Mouse (Mus musculus): ENCODE measurements around the gene Pitpna.

Gene Pitpna

DNA sequence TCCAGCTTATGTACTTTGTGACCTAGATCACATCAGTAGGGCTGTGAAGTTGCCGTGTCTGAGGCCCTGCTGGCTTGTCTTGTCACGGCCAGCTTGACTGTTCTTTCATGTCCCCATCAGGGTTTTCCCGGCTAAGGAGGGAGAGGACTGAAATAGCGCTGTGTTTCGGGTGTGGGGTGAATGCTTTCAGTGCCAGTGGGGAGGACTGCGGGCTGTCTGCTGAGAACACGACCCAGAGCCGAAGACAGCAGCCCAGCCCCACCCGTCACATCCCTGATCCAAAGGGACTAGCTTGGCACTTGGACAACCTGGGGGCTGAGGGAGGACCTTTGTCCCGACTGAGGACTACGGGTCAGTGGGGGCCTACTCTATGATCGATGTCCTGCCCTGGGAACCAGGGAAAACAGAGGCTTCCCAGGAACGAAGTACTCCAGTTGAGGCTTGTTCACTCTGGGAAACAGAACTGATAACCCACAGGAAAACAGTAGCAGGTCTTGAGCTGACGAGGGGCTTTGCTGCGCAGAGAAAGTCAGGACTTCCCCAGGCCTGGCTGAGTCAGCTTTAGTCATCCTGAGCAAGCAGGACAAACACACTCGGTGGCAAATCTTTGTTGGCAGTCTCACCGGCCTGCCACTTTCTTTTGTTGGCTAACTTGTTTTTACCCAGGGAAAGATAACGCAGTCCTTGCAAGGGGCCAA is 23.9 kb upstream of the Pitpna start:
- no peak for DNase-seq (ENCODE audit: low read depth in 1 of 2, low spot score in 2 of 2)

DNA sequence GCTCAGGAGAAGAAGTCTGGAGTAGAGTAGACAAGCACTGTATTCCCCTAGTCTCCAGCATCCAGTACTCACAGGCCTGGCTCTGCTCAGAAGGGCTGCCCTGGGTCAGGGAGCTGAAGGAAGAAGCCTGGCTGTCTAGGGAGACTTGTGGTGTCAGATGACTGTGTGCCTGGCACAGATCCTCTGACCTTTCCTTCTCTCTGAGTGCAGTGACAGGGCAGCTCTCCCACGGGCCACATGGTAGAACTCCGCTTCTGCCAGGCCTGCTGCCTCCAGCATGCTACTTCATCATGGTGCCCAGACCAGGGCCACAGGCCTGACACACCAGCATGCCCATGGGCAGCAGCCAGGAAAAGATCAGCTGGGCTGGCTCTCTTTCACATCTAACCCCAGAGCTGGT is 22.0 kb upstream of the Pitpna start:
- DNase-seq (ENCODE audit: low read depth in 1 of 2, low spot score in 2 of 2): no peak

DNA sequence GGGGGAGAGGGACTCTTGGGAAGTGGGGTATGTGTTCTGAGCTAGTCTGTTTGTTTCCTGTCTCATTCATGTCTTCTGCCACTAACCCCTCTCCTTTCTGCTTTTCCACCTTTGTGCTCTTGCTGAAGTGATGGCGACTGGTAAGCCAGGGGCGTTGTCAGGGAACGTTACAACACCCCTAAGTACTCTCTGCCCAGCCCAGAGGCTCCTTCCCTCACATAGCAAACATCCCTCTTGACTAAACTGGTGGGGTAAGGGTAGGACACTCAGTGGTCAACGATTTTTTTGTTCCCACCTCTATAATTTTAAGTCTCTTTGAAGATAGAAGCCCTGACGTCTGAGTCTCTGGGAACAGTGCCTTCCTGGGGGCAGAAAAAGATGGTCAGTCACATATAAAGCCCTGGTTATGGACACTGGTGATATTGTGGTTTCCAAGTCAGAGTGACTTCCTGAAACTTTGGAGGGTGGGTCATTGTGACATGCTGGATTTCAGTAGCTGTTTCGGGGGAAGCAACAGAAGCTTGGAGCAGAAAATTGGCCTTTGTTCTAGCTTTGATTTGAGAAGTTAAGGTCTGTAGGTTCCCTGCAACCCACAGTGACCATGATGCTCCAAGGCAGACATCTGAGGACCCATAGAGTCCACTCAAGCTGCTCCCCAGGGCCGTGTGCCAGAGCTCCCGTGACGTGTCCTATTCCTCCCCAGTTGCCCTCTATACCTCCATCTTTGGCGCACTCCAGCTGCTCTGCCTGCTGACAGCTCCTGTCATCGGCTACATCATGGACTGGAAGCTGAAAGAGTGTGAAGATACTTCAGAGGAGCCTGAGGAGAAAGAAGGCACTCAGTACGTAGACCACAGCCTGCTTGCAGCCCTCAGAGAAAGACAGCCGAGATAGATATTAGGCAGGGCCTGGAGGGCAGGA is 21.4 kb upstream of the Pitpna start:
- peak in 1 of 2 experiments; percentile 37 for DNase-seq (ENCODE audit: low read depth in 1 of 2, low spot score in 2 of 2)

DNA sequence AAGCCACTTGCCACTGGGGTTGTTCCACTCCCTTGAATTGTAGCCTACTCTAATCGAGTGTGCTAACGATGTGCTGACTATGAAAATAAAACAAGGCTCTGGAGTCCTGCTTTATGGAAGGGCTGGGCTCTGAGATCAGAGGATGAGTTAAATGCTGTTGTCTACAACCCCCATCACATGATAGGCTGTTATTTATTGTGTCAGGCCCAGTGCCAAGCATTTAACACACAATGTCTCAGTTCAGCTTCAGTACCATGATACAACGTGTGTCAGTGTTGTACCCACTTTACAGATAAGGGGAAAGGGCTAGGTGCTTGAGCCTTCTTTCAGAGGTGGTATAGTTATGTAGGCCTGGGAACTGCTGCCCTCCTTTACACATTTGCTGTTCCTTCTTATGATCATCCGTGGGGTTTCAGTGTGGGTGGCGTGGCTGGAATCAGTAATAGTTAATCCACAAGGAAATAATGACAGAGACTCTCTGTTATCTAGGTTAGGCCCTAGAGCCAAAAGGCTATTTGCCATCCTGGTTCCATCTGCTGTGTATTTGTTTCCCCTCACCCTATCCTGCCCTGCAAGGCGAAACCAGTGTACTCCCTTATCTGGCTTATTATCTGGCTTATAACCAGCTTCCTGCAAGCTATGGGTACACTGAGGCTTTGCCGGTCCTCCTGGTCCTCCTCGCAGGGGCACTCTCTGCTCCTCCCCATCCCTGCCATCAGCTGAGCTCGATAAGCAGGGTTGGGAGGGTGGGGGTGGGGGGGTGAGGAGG is 20.4 kb upstream of the Pitpna start:
- no peak for DNase-seq (ENCODE audit: low read depth in 1 of 2, low spot score in 2 of 2)

DNA sequence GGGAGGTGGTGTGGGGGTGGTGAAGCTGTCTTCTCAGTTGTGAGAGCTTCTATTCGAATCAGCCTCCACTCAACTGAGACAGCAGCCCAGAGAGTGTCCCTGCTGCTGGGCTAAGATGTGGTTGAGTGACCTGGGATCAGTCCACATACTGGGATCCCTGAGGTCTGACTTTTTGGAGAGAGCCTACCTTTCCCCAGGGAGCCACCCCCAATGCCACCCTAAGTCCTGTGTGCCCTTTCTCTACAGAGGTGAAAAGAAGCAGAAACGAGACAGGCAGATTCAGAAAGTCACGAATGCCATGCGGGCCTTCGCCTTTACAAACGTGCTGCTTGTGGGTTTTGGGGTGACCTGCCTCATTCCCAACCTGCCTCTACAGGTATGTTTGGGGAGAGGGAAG is 19.8 kb upstream of the Pitpna start:
- no peak for DNase-seq (ENCODE audit: low read depth in 1 of 2, low spot score in 2 of 2)

DNA sequence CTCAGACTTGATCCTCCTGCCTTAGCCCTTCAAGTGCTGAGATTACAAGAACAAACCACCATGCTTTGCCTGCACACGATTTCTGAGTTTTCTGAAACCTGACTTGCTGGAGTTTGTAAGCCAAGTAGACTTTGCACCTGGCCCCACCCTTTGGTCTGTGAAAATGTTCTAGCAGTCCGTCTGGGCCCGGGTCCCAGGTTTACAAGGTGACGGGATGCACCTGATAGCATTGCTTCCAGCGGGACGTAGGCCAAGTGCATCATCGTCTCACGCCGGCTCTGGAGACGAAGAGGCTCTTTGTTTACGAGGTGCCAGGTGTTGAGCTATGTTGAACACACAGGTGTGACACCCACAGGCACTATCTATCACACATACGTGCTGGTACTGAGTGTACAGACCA is 18.9 kb upstream of the Pitpna start:
- no peak for DNase-seq (ENCODE audit: low read depth in 1 of 2, low spot score in 2 of 2)

DNA sequence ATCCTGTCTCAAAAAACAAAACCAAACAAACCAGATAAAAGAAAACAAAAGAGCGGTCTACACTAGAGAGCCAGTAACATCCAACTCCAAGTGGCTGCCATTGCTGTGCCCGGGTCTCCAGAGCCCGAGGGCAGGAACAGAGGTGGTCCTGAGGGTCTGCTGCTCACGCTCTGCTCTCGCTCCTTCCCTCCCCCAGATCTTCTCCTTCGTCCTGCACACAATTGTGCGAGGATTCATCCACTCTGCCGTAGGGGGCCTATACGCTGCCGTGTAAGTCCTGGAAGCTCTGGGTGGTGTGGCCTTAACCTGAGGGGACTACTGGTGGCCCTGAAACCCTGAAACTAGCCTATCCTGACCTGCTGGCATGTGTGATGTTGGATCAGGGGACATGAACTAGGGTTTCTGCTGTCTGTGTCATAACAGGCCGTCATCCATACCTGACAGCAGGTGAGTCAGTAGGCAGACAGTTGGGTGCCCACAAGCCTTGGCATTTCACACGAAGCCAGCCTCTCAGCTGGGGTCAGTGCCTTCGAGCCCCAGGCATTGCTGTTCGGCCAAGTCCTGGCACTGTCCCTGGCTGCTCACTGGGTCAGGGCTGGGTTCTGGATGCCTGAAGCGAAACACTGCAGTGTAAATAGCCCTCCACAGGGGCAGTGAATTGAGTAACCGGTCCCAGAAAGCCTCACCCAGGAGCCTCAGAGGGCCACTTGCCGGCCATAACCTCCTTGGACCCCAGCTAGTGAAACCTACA is 17.3 kb upstream of the Pitpna start:
- DNase-seq (ENCODE audit: low read depth in 1 of 2, low spot score in 2 of 2): no peak

DNA sequence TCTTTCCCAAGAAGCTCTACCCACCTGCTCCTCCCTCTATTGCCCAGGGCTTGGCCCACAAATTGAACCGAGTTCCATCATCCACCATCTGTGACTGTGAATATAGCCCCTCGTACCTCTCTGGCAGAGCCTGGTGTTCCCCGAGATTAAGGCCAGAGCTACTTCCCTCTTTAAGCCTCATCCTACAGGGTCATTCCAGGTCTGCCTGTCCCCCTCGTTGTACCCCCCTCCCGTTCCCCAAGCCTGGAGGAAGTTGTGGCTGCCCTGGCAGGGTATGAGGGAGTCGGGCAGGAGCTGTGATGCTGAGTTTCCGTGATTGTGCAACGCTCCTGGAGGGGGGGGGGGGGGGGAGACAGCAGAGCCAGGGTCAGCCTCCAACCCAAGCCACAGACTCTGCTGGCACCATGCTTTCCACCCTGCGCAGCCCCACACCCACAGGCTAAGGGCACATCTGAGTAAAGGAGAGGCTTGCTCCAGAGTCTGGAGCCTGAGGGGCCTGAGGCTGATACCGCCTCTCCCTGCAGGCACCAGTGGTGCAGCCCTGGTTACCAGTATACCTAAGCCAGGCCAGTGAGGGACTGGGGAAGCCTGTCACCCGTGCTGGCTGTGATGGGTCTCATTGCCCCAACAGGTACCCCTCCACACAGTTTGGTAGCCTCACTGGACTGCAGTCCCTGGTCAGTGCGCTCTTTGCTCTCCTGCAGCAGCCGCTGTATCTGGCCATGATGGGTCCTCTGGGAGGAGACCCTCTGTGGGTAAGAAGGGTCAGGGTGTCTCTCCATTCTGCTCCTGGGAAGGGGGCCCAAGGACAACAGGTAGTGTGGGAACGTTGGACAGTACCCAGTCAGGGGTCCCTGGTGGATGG is 16.5 kb upstream of the Pitpna start:
- DNase-seq (ENCODE audit: low read depth in 1 of 2, low spot score in 2 of 2): peak; percentile 43 to 52

DNA sequence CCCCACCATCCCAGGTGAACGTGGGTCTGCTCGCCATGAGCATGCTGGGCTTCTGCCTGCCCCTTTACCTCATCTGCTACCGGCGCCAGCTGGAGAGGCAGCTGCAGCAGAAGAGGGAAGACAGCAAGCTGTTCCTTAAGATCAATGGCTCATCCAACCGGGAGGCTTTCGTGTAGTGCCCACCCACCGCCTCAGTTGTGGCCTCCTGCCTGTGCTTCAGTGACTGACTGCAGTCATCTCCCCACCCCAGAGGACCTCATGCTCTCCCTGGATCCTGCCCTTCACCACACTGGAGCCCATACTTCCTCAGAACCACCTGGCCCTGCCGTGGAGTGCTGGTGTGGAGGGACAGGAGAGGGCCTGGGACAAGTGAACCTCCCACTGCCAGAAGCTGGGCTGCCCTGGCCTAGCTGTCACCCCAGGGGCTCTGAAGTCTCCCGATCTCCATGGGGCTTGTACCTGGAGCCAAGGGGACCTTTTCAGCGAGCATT is 15.6 kb upstream of the Pitpna start:
- DNase-seq (ENCODE audit: low read depth in 1 of 2, low spot score in 2 of 2): no peak

DNA sequence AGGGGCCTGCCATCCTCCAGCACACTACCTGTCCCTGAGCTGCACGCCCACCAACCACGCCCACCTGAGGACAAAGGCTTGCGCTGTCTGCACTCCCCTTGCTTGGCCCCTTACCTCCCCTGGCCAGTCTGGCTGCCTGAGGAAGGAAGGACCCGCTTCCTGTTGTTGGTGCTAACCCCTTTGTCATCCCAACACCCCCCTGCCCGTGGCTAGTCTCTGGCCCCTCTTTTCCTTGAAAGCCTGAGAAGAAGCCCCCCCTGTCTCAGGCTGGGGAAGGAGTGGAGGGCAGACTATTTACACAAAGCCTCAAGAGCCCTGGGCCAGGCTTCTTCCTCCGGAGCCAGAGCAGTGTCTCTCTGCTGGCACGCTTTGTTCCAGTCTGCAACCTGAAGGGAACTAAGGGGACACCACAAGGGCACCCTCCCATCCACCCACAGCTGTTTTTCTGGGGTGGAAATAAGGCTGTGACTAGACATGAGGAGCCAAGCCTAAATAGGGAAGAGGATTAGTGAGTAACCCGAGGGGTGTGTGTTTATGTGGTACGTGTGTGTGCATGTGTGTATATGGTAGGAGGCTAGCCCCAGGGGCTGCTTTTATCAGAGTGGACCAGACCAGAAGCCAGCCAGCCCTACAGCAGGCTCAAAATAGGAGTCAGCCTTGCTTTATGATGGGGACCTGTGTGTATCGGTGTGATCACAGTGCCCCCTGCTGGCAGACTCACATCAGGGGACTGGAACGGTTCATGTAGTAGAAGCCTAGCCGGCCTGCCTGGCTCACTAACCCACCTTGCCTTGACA is 14.8 kb upstream of the Pitpna start:
- peak; percentile 70 to 78 for DNase-seq (ENCODE audit: low read depth in 1 of 2, low spot score in 2 of 2)

DNA sequence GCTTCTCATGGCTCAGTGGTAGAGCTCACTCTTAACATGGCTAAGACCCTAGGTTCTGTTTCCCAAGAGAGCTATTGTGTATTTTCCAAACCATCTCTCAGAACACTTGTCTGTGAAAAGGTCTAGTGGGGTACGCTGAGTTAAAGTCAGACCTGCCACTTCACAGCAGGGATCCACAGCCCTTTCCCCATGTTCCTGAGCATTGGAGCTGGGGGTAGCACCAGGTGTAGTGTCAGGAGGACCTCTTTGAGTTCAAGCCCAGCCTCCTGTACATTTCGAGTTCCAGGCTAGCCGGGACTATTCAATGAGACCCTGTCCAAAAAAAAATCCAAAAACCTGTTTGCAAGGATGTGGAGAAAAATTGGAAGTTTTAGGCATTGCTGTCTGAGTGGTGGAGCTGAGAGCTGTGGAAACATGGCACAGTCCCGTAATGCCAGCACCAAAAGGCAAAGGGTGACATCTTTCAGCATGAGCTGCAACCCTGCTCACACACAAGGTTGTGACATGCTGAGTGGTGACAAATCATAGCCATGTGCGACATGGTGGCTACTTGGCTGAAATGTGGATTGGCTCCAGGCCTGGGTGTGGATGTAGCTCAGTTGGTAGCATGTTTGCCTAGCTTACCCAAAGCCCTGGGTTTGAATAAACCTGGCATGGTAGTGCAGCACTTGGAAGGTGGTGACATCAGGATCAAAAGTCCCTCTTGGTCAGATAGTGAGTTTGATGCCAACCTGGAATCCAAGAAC is 13.3 kb upstream of the Pitpna start:
- no peak for DNase-seq (ENCODE audit: low read depth in 1 of 2, low spot score in 2 of 2)

DNA sequence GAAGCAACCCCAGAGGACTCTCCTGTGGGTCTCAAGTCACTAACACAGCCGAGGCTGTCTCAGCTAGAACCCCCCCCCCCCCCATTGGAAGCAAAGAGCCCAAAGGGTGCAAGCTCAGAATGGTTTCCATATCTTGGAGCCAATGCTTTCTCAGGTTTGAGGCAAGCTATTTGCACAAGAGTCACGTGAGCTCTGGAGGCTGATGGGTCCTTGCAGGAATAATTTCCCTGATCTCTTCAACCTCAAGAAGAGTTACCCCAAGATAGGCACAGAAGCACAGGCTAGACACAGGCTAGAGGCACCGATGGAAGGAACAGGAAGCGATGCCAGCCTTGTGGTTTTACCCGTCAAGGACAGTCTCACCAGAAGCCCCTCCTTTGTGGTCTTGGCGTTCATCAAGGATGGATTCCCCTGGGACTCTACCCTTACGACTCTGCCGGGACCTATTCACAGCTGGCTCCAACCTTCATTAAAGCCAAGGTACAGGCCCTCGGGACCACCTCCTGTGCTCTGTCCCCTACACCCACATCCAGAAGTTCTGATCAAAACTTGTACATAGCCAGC is 12.3 kb upstream of the Pitpna start:
- no peak for DNase-seq (ENCODE audit: low read depth in 1 of 2, low spot score in 2 of 2)

DNA sequence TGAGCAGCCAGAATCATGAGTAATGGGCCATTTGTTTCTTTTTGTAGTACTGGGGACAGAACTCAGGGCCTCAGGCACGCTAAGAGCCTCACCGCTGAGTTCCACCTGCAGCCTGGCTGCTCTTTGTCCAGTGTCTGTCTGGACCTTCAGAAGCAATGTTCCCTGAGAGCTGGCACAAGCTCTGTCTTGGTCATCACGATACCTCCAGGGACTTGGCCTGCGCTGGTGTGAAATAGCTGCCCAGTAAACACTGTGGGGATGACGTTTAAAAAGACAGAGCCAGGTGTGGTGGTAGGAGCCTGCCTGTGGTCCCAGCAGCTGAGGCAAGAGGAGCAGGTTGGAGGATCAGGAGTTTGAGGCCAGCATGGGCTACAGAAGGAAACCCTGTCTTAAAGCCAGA is 9.3 kb upstream of the Pitpna start:
- DNase-seq (ENCODE audit: low read depth in 1 of 2, low spot score in 2 of 2): no peak

DNA sequence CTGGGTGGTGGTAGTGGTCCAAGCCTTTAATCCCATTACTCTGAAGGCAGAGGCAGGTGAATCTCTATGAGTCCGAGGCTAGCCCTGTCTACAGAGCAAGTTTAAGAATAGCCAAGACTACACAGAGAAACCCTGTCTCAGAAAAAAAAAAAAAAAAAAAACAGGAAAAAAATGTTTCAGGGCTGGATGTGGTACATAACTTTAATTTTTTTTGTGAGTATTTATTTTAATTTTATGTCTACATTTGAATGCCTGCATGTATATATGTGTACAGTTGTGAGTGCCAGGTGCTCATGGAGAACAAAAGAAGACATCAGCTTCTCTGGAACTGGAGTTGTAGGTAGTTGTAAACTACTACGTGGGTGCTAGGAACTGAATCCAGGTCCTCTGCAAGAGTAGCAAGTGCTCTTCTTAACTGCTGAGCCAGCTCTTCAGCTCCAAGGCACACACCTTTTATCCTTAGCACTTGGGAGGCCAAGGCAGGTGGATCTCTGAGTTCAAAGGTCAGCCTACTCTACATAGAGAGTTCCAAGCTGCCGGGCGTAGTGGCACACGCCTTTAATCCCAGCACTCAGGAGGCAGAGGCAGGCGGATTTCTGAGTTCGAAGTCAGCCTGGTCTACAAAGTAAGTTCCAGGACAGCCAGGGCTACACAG is 6.3 kb upstream of the Pitpna start:
- no peak for DNase-seq (ENCODE audit: low read depth in 1 of 2, low spot score in 2 of 2)

DNA sequence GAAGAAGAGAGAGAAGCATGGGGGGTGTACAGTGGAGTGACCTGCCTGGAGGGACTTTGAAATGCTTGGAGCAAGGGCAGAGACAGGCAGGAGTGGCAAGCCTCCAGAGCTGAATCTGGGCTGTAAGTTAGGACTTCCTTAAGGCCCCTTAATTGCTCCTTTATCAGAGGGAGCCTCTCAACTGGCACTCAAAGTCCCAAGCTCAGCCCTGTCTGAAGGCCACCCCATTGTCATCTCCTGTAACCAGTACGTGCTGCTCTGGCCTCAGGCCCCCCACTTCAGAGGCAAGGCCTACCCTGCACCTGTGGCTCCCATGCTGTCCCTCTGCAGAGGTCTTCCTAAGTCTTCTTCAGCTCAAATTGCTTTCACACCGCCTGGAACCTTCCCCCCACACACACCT is 4.4 kb upstream of the Pitpna start:
- DNase-seq (ENCODE audit: low read depth in 1 of 2, low spot score in 2 of 2): no peak

DNA sequence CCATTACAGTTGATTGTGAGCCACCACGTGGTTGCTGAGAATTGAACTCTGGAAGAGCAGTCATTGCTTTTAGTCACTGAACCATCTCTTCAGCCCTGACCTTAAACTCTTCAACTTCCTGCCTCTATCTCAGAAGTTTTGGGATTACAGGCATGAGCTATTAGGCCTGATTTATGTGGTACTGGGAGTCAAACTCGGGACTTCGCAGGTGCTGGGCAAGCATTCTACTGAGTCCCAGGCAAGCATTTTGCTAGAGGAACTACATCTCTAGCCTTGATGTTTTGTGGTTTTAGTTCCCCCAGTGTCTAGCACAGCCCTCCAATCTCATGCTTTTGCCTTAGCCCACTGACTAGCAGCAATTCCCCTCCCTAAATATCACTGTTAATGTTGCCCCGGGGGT is 2.8 kb upstream of the Pitpna start:
- no peak for DNase-seq (ENCODE audit: low read depth in 1 of 2, low spot score in 2 of 2)

DNA sequence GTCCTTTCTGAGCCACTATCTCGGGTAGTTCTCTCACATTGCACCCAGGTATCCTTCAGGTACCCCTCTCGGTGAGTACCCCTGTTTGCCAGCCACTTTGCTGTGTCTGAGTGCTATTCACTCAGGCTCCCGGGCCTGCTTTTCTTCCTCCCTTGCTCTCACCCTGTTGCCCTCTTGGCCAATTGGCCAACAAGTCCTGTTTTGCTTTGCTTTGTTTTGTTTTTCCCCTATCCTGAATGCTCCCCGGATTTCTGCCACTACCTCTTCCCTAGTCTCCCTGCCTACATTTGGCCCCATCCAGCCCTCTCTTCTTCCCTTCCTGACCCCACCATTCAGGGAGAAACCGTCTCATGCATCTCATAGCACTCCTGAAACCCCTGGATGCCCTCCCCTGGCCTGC is 1.9 kb upstream of the Pitpna start:
- no peak for DNase-seq (ENCODE audit: low read depth in 1 of 2, low spot score in 2 of 2)

DNA sequence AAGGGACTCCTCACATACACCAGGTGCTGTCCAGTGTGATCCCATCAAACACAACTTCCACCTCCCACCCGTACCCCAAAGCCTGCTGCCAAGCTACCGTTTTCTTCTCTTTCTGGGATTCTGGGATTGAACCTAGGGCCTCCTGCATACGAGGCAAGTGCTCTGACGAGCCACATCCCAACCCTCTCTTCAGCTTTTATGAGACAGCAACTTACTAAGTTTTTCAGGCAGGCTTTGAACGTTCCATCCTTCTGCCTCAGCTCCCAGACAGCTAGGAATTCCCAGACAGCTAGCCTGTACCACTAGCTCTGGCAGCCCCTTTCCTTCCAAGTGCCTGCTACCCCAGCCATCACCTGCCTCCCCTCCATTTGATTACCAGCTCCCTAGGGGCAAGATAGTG is 934 bp upstream of the Pitpna start:
- DNase-seq (ENCODE audit: low read depth in 1 of 2, low spot score in 2 of 2): no peak

Data from monocyte, adult 2 months (primary cell).